ENCODE assay signal across 8 mouse cellular contexts in the genomic region with DNA sequence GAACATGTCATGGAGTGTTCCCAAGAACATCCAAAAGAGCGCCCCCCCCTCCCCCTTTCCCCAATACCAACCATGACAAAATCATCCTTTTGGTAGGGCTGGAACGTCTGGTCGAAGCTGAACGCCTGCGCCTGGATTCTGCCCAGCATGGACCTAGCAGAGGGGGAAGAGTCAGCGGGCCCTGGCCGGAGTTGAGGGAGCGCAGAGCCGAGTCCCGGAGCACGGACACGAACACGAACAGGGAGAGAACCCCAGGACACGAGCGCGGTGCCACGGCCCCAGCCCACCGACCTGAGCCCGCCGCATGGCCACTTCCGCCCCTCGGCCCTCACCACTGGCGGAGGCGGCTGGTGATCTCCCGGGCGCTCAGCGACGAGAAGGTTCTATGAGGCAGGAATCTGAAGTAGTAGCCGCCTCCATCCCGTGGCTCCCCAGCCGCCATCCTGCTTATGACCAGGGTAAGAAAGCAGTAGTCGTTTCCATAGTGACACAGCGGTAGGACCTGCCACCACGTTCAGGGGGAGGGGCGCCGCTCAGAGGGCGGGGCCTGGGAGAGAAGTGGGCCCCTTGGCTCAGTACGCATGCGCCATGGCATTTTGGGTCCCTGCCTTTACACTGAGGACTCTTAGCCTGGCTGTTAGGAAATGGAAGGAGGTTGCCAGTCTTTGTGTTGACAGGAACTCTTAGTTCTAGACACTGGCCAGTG. TPM values are rescaled to one million over a fixed set of nuclear protein-coding genes. Genes with fewer than 3 reads are reported as not detected.
DNase-seq lines count a peak whose midpoint lies in the region; ATAC-seq lines count a peak whose summit lies in the region.

TSS of gene Cfap300 (minus strand) at position 486 of the 706 bp plus-strand sequence.

- peak within 1 kb of the TSS; percentile 91 for H3K27ac ChIP-seq in hindbrain, embryonic 10.5 days
- H3K27ac ChIP-seq in lung, embryonic 15.5 days, result peak within 1 kb of the TSS; percentile 72

- peak; percentile 98 for ATAC-seq in lung, embryonic 15.5 days (ENCODE audit: borderline replicate concordance, extremely low read depth, low FRiP score, low TSS enrichment)

- H3K27me3 ChIP-seq in hindbrain, embryonic 10.5 days (ENCODE audit: insufficient read depth, poor library complexity, severe bottlenecking), result no peaks in the 10 kb centered on the region
- H3K27me3 ChIP-seq in lung, embryonic 15.5 days, result no peaks in the 10 kb centered on the region

- H3K9me3 ChIP-seq in hindbrain, embryonic 10.5 days, result no peaks in the 10 kb centered on the region
- H3K9me3 ChIP-seq in lung, embryonic 15.5 days, result no peaks in the 10 kb centered on the region

- under 1% methylated on average over 39 of the region's 39 CpGs for WGBS in hindbrain, embryonic 10.5 days
- 0% methylated on average over 38 of the region's 39 CpGs for whole genome bisulfite sequencing in lung, embryonic 15.5 days

- peaks cover 14% of the 10 kb centered on the region for H3K4me1 ChIP-seq in hindbrain, embryonic 10.5 days (replicated peaks)
- H3K4me1 ChIP-seq in lung, embryonic 15.5 days, result peaks cover 13% of the 10 kb centered on the region; the same call in 1 of the 2 replicates

- H3K9ac ChIP-seq in lung, embryonic 15.5 days, result peak within 1 kb of the TSS; percentile 63

- peak within 1 kb of the TSS; percentile 73 for H3K4me3 ChIP-seq in hindbrain, embryonic 10.5 days
- H3K4me3 ChIP-seq in lung, embryonic 15.5 days, result peak within 1 kb of the TSS; percentile 82

- peak within 1 kb of the TSS; percentile 76 for H3K4me2 ChIP-seq in lung, embryonic 15.5 days

- no peaks in the 10 kb centered on the region for H3K36me3 ChIP-seq in hindbrain, embryonic 10.5 days
- no peaks in the 10 kb centered on the region for H3K36me3 ChIP-seq in lung, embryonic 15.5 days

- peak; percentile 97 for DNase-seq in NIH3T3 (ENCODE audit: low read depth)
- peak; percentile 99 for DNase-seq in cerebellum, postnatal 10 days
- DNase-seq in frontal cortex, adult 2 months (ENCODE audit: extremely low spot score in 1 of 2, low spot score in 1 of 2), result peak; percentile 94 to 98
- DNase-seq in hindbrain, embryonic 10.5 days (ENCODE audit: low spot score), result peak; percentile 96
- DNase-seq in layer of hippocampus, adult 9-10 months (ENCODE audit: low spot score), result peak; percentile 89
- DNase-seq in ovary, postnatal 10 days (ENCODE audit: low spot score), result peak; percentile 89
- peak; percentile 96 for DNase-seq in thymus, postnatal 0 days (ENCODE audit: low spot score)

RNA-seq across cellular contexts. Expression of gene Cfap300, which starts in this region (rescaled TPM):
- polyA plus RNA-seq in frontal cortex, adult 2 months (2012; rRNA removed), result 7.5 and 8.0 TPM in 2 replicates
- polyA plus RNA-seq in hindbrain, embryonic 10.5 days (2016; fragmentation: Nextera tagmentation; extraction: Ambion mirVana), result 17.9 and 19.9 TPM in 2 replicates
- polyA plus RNA-seq in lung, embryonic 15.5 days (2015; fragmentation: Nextera tagmentation; extraction: Ambion mirVana), result 13.5 and 14.6 TPM in 2 replicates
- polyA plus RNA-seq in thymus, postnatal 0 days (2015; fragmentation: Nextera tagmentation; extraction: Ambion mirVana), result 2.9 and 3.2 TPM in 2 replicates

Comparison
In these comparisons a context has a peak if more than half of its experiments do, and no peak if none do; other contexts are left out.
1. Peak in every context shown above with its lines: DNase-seq, ATAC-seq, H3K4me3 ChIP-seq and H3K27ac ChIP-seq.